ENCODE assay signal across 7 mouse cellular contexts in genomic region chr11:84978113-84978512, GRCm38 (mm10). TPM values are rescaled to one million over a fixed set of nuclear protein-coding genes. Genes with fewer than 3 reads are reported as not detected.
DNase-seq lines count a peak whose midpoint lies in the region; ATAC-seq and TF ChIP-seq lines count a peak whose summit lies in the region.

No protein-coding gene starts in this region.

- H3K4me2 ChIP-seq in kidney, embryonic 15.5 days, result no peak overlapping the region
- no peak overlapping the region for H3K4me2 ChIP-seq in hindbrain, postnatal 0 days (ENCODE audit: low read depth, low read length)

- H3K9me3 ChIP-seq in kidney, embryonic 15.5 days (replicated peaks), result no peaks in the 10 kb centered on the region
- H3K9me3 ChIP-seq in ES-E14 (ENCODE audit: control insufficient read depth, insufficient read depth, low read depth, low read length), result no peaks in the 10 kb centered on the region
- H3K9me3 ChIP-seq in hindbrain, postnatal 0 days (ENCODE audit: low read length), result no peaks in the 10 kb centered on the region

- DNase-seq in kidney, adult 2 months, result peak; percentile 70
- DNase-seq in ES-E14 (ENCODE audit: low read depth, low spot score), result peak; percentile 40
- DNase-seq in adrenal gland, postnatal 14 days, result peak; percentile 57
- DNase-seq in hindbrain, postnatal 0 days (ENCODE audit: low spot score), result peak; percentile 66
- DNase-seq in mesoderm, embryonic 11.5 days (ENCODE audit: low read depth, low spot score), result peak; percentile 43
- DNase-seq in gastrocnemius, postnatal 4 days (ENCODE audit: low spot score in 2 of 2), result no peak

- H3K27ac ChIP-seq in kidney, adult 2 months (ENCODE audit: insufficient read depth, low read depth, low read length), result no peak overlapping the region
- no peak overlapping the region for H3K27ac ChIP-seq in kidney, embryonic 15.5 days
- H3K27ac ChIP-seq in ES-E14 (ENCODE audit: insufficient read depth, low read depth, low read length, poor library complexity, severe bottlenecking), result no peak overlapping the region
- H3K27ac ChIP-seq in hindbrain, postnatal 0 days, result no peak overlapping the region

- no peak for ATAC-seq in kidney, embryonic 15.5 days (replicated peaks; ENCODE audit: low FRiP score)
- ATAC-seq in hindbrain, postnatal 0 days, result no peak

- WGBS in kidney, adult 2 months, result 52% methylated on average over 2 of the region's 2 CpGs
- 48% methylated on average over 2 of the region's 2 CpGs for WGBS in kidney, embryonic 15.5 days
- 47% methylated on average over 2 of the region's 2 CpGs for WGBS in hindbrain, postnatal 0 days

- peak; percentile 61 for TF ChIP-seq CTCF in kidney, adult 2 months (conservative IDR thresholded peaks at IDR 0.05; ENCODE audit: insufficient read depth, insufficient read length, low read depth, low read length)
- peak; percentile 79 for TF ChIP-seq CTCF in hindbrain, postnatal 0 days (IDR thresholded peaks at IDR 0.05; ENCODE audit: low read depth)

- no peak overlapping the region for H3K9ac ChIP-seq in kidney, embryonic 15.5 days
- no peak overlapping the region for H3K9ac ChIP-seq in ES-E14 (ENCODE audit: insufficient read depth, low read depth, low read length, poor library complexity, severe bottlenecking)
- H3K9ac ChIP-seq in hindbrain, postnatal 0 days (replicated peaks; ENCODE audit: low read length), result no peak overlapping the region

- no peak for TF ChIP-seq POLR2A in kidney, adult 2 months (IDR thresholded peaks at IDR 0.05; ENCODE audit: low read depth, low read length)

- in situ Hi-C loops in ES-E14 (cut with MboI; ENCODE audit: low sequenced_read_pairs in 2 of 2, unreplicated experiment in 2 of 2), result no loop called here

- no peaks in the 10 kb centered on the region for H3K36me3 ChIP-seq in kidney, adult 2 months (ENCODE audit: control insufficient read depth, insufficient read depth, low read length)
- H3K36me3 ChIP-seq in kidney, embryonic 15.5 days, result no peaks in the 10 kb centered on the region
- H3K36me3 ChIP-seq in ES-E14 (ENCODE audit: control insufficient read depth, insufficient read depth, low read length, poor library complexity, severe bottlenecking), result no peaks in the 10 kb centered on the region
- H3K36me3 ChIP-seq in hindbrain, postnatal 0 days (ENCODE audit: insufficient read depth, low read length), result no peaks in the 10 kb centered on the region

- no peak overlapping the region for H3K4me3 ChIP-seq in kidney, adult 2 months (ENCODE audit: insufficient read depth, low read depth, low read length)
- H3K4me3 ChIP-seq in kidney, embryonic 15.5 days (replicated peaks), result no peak overlapping the region
- no peak overlapping the region for H3K4me3 ChIP-seq in ES-E14 (ENCODE audit: insufficient read depth in 1 of 2, low read depth in 1 of 2, low read length in 2 of 2, poor library complexity in 1 of 2, severe bottlenecking in 1 of 2)
- H3K4me3 ChIP-seq in hindbrain, postnatal 0 days (ENCODE audit: low read length), result no peak overlapping the region

- H3K27me3 ChIP-seq in kidney, adult 2 months (replicated peaks; ENCODE audit: control insufficient read depth, insufficient read depth, low read length), result no peaks in the 10 kb centered on the region
- no peaks in the 10 kb centered on the region for H3K27me3 ChIP-seq in kidney, embryonic 15.5 days
- no peaks in the 10 kb centered on the region for H3K27me3 ChIP-seq in hindbrain, postnatal 0 days (ENCODE audit: insufficient read depth, low read length)

- H3K4me1 ChIP-seq in kidney, adult 2 months (ENCODE audit: control insufficient read depth, insufficient read depth, low read length), result no peaks in the 10 kb centered on the region
- no peaks in the 10 kb centered on the region for H3K4me1 ChIP-seq in kidney, embryonic 15.5 days
- H3K4me1 ChIP-seq in ES-E14 (ENCODE audit: control insufficient read depth in 2 of 2, insufficient read depth in 2 of 2, low read length in 2 of 2, poor library complexity in 1 of 2), result no peaks in the 10 kb centered on the region
- H3K4me1 ChIP-seq in hindbrain, postnatal 0 days (ENCODE audit: insufficient read depth, low read length), result no peaks in the 10 kb centered on the region

TF ChIP-seq in ES-E14, 5 proteins besides CTCF, POLR2A, EP300 and RAD21:
- peak; percentile 63; the same call in 1 of the 2 replicates for TF ChIP-seq ZC3H11A (IDR thresholded peaks at IDR 0.05; ENCODE audit: borderline replicate concordance, low read depth, low read length)
- no peak for TF ChIP-seq MAFK (IDR thresholded peaks at IDR 0.05; ENCODE audit: insufficient read depth, low read depth, low read length)
- no peak for TF ChIP-seq ZNF384 (IDR thresholded peaks at IDR 0.05; ENCODE audit: low read depth, low read length)
- TF ChIP-seq HCFC1 (IDR thresholded peaks at IDR 0.05; ENCODE audit: borderline replicate concordance, insufficient read depth, low read length), result no peak
- no peak for TF ChIP-seq CHD2 (IDR thresholded peaks at IDR 0.05; ENCODE audit: low read depth, low read length)

RNA-seq across cellular contexts. Expression of gene Car4, which starts 20.5 kb away (rescaled TPM):
- 91.5 and 107 TPM in 2 replicates for polyA plus RNA-seq in kidney, adult 2 months (2012; rRNA removed)
- 66.2 and 71.2 TPM in 2 replicates for polyA plus RNA-seq in kidney, embryonic 15.5 days (2015; fragmentation: Nextera tagmentation; extraction: Ambion mirVana)
- 17.1 and 17.3 TPM in 2 replicates for total RNA-seq in ES-E14 (2012; rRNA removed)
- total RNA-seq in adrenal gland, postnatal 14 days (2021), result 44.1 and 70.3 TPM in 2 replicates
- 0.93 and 2.0 TPM in 2 replicates for total RNA-seq in hindbrain, postnatal 0 days (2014; rRNA removed)
- polyA plus RNA-seq in hindbrain, postnatal 0 days (2015; fragmentation: Nextera tagmentation; extraction: Ambion mirVana), result 12.3 and 15.0 TPM in 2 replicates
- total RNA-seq in gastrocnemius, postnatal 4 days (2021), result 1 to 10 TPM; 6.7 to 8.7 TPM

Comparison
In these comparisons a context has a peak if more than half of its experiments do, and no peak if none do; other contexts are left out.
1. DNase-seq: peak in kidney, adult 2 months (single experiment), ES-E14 (single experiment), adrenal gland, postnatal 14 days (single experiment), hindbrain, postnatal 0 days (single experiment) and mesoderm, embryonic 11.5 days (single experiment); none in gastrocnemius, postnatal 4 days (0 of 2).